Mouse (Mus musculus) brown adipose tissue, adult 24 weeks (tissue): ENCODE measurements around the gene Sh3kbp1. TPM values are rescaled to one million over a fixed set of nuclear protein-coding genes. Genes with fewer than 3 reads are reported as not detected.

Experiments used
- H3K27ac ChIP-seq: fragments of 200-500 bp; replicated peaks from 2 replicates; pipeline ENCODE4 v1.5.1; 2012; ENCODE audit warnings: low read depth, mild to moderate bottlenecking, low read length
- H3K4me1 ChIP-seq: fragments of 200-500 bp; 2 replicates; pipeline ENCODE4 v1.6.1; 2012; ENCODE audit warnings: low read length, mixed read lengths; ENCODE audit not compliant: control insufficient read depth, insufficient read depth, insufficient read length
- H3K4me3 ChIP-seq: fragments of 200-500 bp; 2 replicates; pipeline ENCODE4 v1.5.1; 2012; ENCODE audit warnings: low read depth, mild to moderate bottlenecking, low read length, moderate library complexity; ENCODE audit not compliant: insufficient read depth
- polyA plus RNA-seq: library from polyadenylated mRNA; stranded (reverse); fragments of >200 nt; gene quantifications from 2 replicates; pipeline ENCODE4 v1.2.4, GENCODE M21; 2012; ENCODE audit not compliant: missing spikeins, insufficient read depth, insufficient read length

Sh3kbp1 gene
- polyA plus RNA-seq, 1 experiment = 90.3 TPM

- Histone ChIP-seq H3K4me3 (no peak overlapping the region), H3K4me1 (no peaks in the 10 kb centered on the region), H3K27ac (no peak overlapping the region)
These were observed 183.4 kb downstream of the Sh3kbp1 start for GRCm38 (mm10) chrX:159810469-159810868.

GRCm38 (mm10) chrX:159817508-159817907, 190.4 kb downstream of the Sh3kbp1 start:
- H3K27ac ChIP-seq = no peak overlapping the region
- no peaks in the 10 kb centered on the region for H3K4me1 ChIP-seq
- H3K4me3 ChIP-seq = no peak overlapping the region

GRCm38 (mm10) chrX:159828135-159828534, 201.1 kb downstream of the Sh3kbp1 start:
- Histone ChIP-seq H3K4me1 (no peaks in the 10 kb centered on the region), H3K27ac (no peak overlapping the region), H3K4me3 (no peak overlapping the region)

- Histone ChIP-seq H3K27ac (no peak overlapping the region), H3K4me1 (no peaks in the 10 kb centered on the region), H3K4me3 (no peak overlapping the region)
These were observed 202.2 kb downstream of the Sh3kbp1 start for GRCm38 (mm10) chrX:159829192-159829852.

GRCm38 (mm10) chrX:159831176-159831575, 204.1 kb downstream of the Sh3kbp1 start:
- Histone ChIP-seq H3K4me1 (no peaks in the 10 kb centered on the region), H3K27ac (no peak overlapping the region), H3K4me3 (no peak overlapping the region)

GRCm38 (mm10) chrX:159835239-159835638, 208.2 kb downstream of the Sh3kbp1 start:
- no peak overlapping the region for H3K4me3 ChIP-seq
- H3K4me1 ChIP-seq = no peaks in the 10 kb centered on the region
- no peak overlapping the region for H3K27ac ChIP-seq

- H3K27ac ChIP-seq = no peak overlapping the region
- no peaks in the 10 kb centered on the region for H3K4me1 ChIP-seq
- H3K4me3 ChIP-seq = no peak overlapping the region
These were observed 210.3 kb downstream of the Sh3kbp1 start for GRCm38 (mm10) chrX:159837379-159837778.

- no peak overlapping the region for H3K27ac ChIP-seq
- no peak overlapping the region for H3K4me3 ChIP-seq
- H3K4me1 ChIP-seq = no peaks in the 10 kb centered on the region
These were observed 212.7 kb downstream of the Sh3kbp1 start for GRCm38 (mm10) chrX:159839786-159840185.

- no peak overlapping the region for H3K27ac ChIP-seq
- H3K4me3 ChIP-seq = no peak overlapping the region
These were observed 213.2 kb downstream of the Sh3kbp1 start for GRCm38 (mm10) chrX:159840225-159840624.

GRCm38 (mm10) chrX:159850722-159851121, 223.7 kb downstream of the Sh3kbp1 start:
- no peak overlapping the region for H3K4me3 ChIP-seq
- H3K4me1 ChIP-seq = no peaks in the 10 kb centered on the region
- H3K27ac ChIP-seq = no peak overlapping the region

More at GRCm38 (mm10) chrX:159840225-159840624, 213.2 kb downstream of the Sh3kbp1 start:
- no peaks in the 10 kb centered on the region for H3K4me1 ChIP-seq

- H3K27ac ChIP-seq = no peak overlapping the region
These were observed 229.8 kb downstream of the Sh3kbp1 start for GRCm38 (mm10) chrX:159856866-159857265.

GRCm38 (mm10) chrX:159858126-159858525, 231.1 kb downstream of the Sh3kbp1 start:
- H3K4me1 ChIP-seq = peaks cover 3% of the 10 kb centered on the region; the same call in 1 of the 2 replicates
- H3K27ac ChIP-seq = no peak overlapping the region

More at GRCm38 (mm10) chrX:159856866-159857265, 229.8 kb downstream of the Sh3kbp1 start:
- H3K4me1 ChIP-seq = no peaks in the 10 kb centered on the region
- no peak overlapping the region for H3K4me3 ChIP-seq

GRCm38 (mm10) chrX:159860841-159861530, 233.9 kb downstream of the Sh3kbp1 start:
- Histone ChIP-seq H3K4me3 (no peak overlapping the region), H3K27ac (no peak overlapping the region)

More at GRCm38 (mm10) chrX:159858126-159858525, 231.1 kb downstream of the Sh3kbp1 start:
- no peak overlapping the region for H3K4me3 ChIP-seq

GRCm38 (mm10) chrX:159867660-159868059, 240.6 kb downstream of the Sh3kbp1 start:
- H3K4me3 ChIP-seq = no peak overlapping the region
- H3K27ac ChIP-seq = no peak overlapping the region
- H3K4me1 ChIP-seq = peaks cover 5% of the 10 kb centered on the region; the same call in 1 of the 2 replicates

More at GRCm38 (mm10) chrX:159860841-159861530, 233.9 kb downstream of the Sh3kbp1 start:
- peaks cover 3% of the 10 kb centered on the region; the same call in 1 of the 2 replicates for H3K4me1 ChIP-seq

- peaks cover 9% of the 10 kb centered on the region; the same call in 1 of the 2 replicates for H3K4me1 ChIP-seq
- H3K27ac ChIP-seq = 0 out of 2 replicates have a peak overlapping the region, but pooled peaks have one; percentile 2
- H3K4me3 ChIP-seq = no peak overlapping the region
These were observed 245.4 kb downstream of the Sh3kbp1 start for GRCm38 (mm10) chrX:159872521-159872920.
